Mouse (Mus musculus): ENCODE data around the gene Klhl2. TPM values are rescaled to one million over a fixed set of nuclear protein-coding genes. Genes with fewer than 3 reads are reported as not detected.

Gene Klhl2
- 6.7 TPM for polyA plus RNA-seq (2012; fragmentation: generic; extraction: Trizol)

DNA sequence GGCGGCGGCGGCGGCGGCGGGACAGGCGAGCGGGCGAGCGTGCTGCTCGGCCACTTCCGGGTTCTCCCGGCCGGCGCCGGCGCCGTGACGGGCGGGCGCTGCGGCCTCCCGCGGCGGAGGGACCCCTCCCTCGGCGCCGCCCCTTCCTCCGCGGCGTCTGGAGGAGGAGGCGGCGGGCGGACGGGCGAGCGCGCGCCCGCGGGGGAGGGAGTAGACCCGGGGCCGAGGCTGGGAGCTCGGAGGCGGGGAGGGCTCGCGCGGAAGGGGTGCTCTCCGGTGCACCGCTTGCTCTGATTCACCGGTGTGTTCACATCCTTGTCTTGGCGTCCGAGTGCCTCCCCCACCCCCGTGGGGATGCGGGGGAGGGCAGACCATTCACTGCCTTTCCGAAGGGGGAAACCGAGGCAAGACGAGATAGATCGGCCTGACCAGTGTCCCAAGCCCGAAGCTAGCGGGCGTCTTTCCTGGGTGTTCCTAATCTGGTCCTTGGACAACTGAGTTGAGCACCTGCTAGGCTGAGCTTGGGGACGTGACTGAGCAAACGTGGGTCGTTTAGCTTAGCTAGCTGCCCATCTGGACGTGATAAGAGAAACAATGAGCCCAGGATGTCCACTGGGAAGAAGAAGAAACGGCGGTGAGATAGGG is at the start of gene Klhl2:
Klhl2 (minus strand) TSS at position 121 of the 645 bp plus-strand sequence.
- peak within 1 kb of the TSS; percentile 95 for H3K4me2 ChIP-seq (ENCODE audit: low read depth)
- peaks cover 15% of the 10 kb centered on the region for H3K79me2 ChIP-seq (ENCODE audit: control insufficient read depth, insufficient read depth)
- no peaks in the 10 kb centered on the region for H3K27me3 ChIP-seq (ENCODE audit: control insufficient read depth, insufficient read depth, insufficient read length)
- H3K4me3 ChIP-seq, result peak within 1 kb of the TSS; percentile 55
- TF ChIP-seq POLR2AphosphoS2 (IDR thresholded peaks at IDR 0.05; ENCODE audit: insufficient read length, low read depth) (no peak), E2F4 (IDR thresholded peaks at IDR 0.05; ENCODE audit: insufficient read depth) (no peak), TCF3 (IDR thresholded peaks at IDR 0.05; ENCODE audit: insufficient read length, low read depth) (no peak), POLR2A (IDR thresholded peaks at IDR 0.05; ENCODE audit: insufficient read length, low read depth) (peak; percentile 59), MYOD1 (IDR thresholded peaks at IDR 0.05; ENCODE audit: control insufficient read depth in 1 of 3, insufficient read length in 2 of 3, low read depth in 2 of 3) (no peak), MYOG (IDR thresholded peaks at IDR 0.05; ENCODE audit: control insufficient read depth in 1 of 3, insufficient read depth in 1 of 3, insufficient read length in 2 of 3, low read depth in 2 of 3) (peak in 1 of 3 experiments; percentile 1)
- H3K36me3 ChIP-seq (ENCODE audit: control insufficient read depth, insufficient read depth), result no peaks in the 10 kb centered on the region
- peak within 1 kb of the TSS; percentile 85 for H3ac ChIP-seq (ENCODE audit: control insufficient read depth, insufficient read length)

DNA sequence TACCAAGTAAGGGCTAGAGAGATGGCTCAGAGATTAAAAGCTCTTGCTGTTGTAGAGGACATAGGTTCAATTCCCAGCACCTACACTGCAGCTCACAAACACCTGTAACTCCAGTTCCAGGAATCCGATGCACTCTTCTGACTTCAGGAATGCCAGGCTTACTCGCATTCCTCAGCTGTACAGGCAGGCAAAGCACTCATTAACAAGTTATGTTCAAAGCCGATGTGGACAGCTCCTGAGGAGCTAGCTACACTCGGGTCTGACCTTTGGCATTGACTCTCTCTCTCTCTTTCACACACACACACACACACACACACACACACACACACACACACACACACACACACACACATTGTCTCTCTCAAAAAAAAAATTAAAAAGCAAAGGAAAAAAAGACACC is 48.9 kb upstream of the Klhl2 start:
- Histone ChIP-seq H3K79me2 (ENCODE audit: control insufficient read depth, insufficient read depth) (no peaks in the 10 kb centered on the region), H3K4me2 (ENCODE audit: low read depth) (no peak overlapping the region), H3ac (ENCODE audit: control insufficient read depth, insufficient read length) (no peak overlapping the region), H3K27me3 (ENCODE audit: control insufficient read depth, insufficient read depth, insufficient read length) (no peaks in the 10 kb centered on the region), H3K4me3 (no peak overlapping the region), H3K36me3 (ENCODE audit: control insufficient read depth, insufficient read depth) (no peaks in the 10 kb centered on the region)
- TF ChIP-seq TCF3 (IDR thresholded peaks at IDR 0.05; ENCODE audit: insufficient read length, low read depth) (no peak), MYOG (IDR thresholded peaks at IDR 0.05; ENCODE audit: control insufficient read depth in 1 of 3, insufficient read depth in 1 of 3, insufficient read length in 2 of 3, low read depth in 2 of 3) (no peak), E2F4 (IDR thresholded peaks at IDR 0.05; ENCODE audit: insufficient read depth) (no peak), TCF12 (IDR thresholded peaks at IDR 0.05; ENCODE audit: insufficient read depth, poor library complexity, severe bottlenecking) (no peak), POLR2AphosphoS2 (IDR thresholded peaks at IDR 0.05; ENCODE audit: insufficient read length, low read depth) (no peak), USF1 (IDR thresholded peaks at IDR 0.05; ENCODE audit: low read depth) (no peak), SRF (IDR thresholded peaks at IDR 0.05; ENCODE audit: control insufficient read depth, insufficient read length, low read depth) (no peak), MYOD1 (IDR thresholded peaks at IDR 0.05; ENCODE audit: control insufficient read depth in 1 of 3, insufficient read length in 2 of 3, low read depth in 2 of 3) (no peak), CEBPB (IDR thresholded peaks at IDR 0.05; ENCODE audit: insufficient read depth, poor library complexity, severe bottlenecking) (no peak), MAX (IDR thresholded peaks at IDR 0.05; ENCODE audit: low read depth) (no peak), POLR2A (IDR thresholded peaks at IDR 0.05; ENCODE audit: insufficient read length, low read depth) (no peak), REST (IDR thresholded peaks at IDR 0.05; ENCODE audit: insufficient read depth, insufficient read length) (no peak)

DNA sequence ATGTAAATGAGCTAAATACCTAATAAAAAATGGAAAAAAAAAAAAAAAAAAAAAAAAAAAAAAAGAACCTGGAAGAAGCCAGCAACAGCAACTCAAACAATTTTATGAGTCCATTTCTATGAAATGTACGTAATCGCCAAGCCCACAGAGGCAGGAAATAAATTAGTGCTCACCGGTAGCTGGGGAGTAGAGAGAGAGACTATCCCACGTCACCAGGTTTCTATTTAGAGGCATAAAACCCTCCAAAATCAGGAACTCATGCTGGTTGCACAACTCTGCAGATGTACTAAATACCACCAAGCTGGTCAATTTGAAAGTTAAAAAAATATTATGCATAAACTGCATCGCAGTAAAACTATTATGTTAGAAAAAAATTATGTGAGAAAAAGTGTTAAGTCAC is 46.9 kb upstream of the Klhl2 start:
- no peaks in the 10 kb centered on the region for H3K36me3 ChIP-seq (ENCODE audit: control insufficient read depth, insufficient read depth)
- no peak for TF ChIP-seq USF1 (IDR thresholded peaks at IDR 0.05; ENCODE audit: low read depth)
- TF ChIP-seq MYOG (IDR thresholded peaks at IDR 0.05; ENCODE audit: control insufficient read depth in 1 of 3, insufficient read depth in 1 of 3, insufficient read length in 2 of 3, low read depth in 2 of 3), result no peak
- TF ChIP-seq MAX (IDR thresholded peaks at IDR 0.05; ENCODE audit: low read depth), result no peak
- TF ChIP-seq SRF (IDR thresholded peaks at IDR 0.05; ENCODE audit: control insufficient read depth, insufficient read length, low read depth), result no peak
- no peak for TF ChIP-seq CEBPB (IDR thresholded peaks at IDR 0.05; ENCODE audit: insufficient read depth, poor library complexity, severe bottlenecking)
- TF ChIP-seq POLR2A (IDR thresholded peaks at IDR 0.05; ENCODE audit: insufficient read length, low read depth), result no peak
- no peak for TF ChIP-seq MYOD1 (IDR thresholded peaks at IDR 0.05; ENCODE audit: control insufficient read depth in 1 of 3, insufficient read length in 2 of 3, low read depth in 2 of 3)
- TF ChIP-seq E2F4 (IDR thresholded peaks at IDR 0.05; ENCODE audit: insufficient read depth), result no peak
- TF ChIP-seq TCF3 (IDR thresholded peaks at IDR 0.05; ENCODE audit: insufficient read length, low read depth), result no peak
- no peak for TF ChIP-seq REST (IDR thresholded peaks at IDR 0.05; ENCODE audit: insufficient read depth, insufficient read length)
- TF ChIP-seq TCF12 (IDR thresholded peaks at IDR 0.05; ENCODE audit: insufficient read depth, poor library complexity, severe bottlenecking), result no peak
- no peak for TF ChIP-seq POLR2AphosphoS2 (IDR thresholded peaks at IDR 0.05; ENCODE audit: insufficient read length, low read depth)

DNA sequence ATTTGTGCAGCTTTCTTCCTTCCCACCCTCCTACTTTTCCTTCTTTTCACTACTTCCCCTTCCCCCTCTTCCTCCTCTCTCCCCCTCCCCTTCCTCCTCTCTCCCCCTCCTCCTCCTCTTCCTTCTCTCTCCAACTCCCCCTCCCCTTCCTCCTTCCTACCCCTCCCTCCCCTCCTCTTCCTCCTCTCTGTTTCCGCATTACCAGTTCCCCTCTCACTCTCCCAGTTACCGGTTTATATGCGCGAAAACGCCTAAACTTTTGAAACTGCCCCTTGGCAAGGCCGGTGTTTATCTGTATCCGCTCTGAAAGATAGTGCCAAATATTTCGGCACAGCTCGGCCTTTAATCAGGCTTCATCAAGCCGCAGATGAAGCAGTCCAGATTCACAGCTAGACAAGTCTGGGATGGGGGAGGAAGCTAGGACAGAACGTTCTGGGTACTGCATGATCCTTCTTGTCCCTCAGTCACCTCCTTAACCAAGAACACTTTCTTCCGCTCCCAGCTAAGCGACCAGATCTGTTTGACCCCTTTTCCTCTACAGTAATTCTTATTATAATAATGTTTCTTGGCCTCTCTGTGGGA is 30.9 kb upstream of the Klhl2 start:
- Histone ChIP-seq H3K4me3 (no peak overlapping the region), H3K79me2 (ENCODE audit: control insufficient read depth, insufficient read depth) (no peaks in the 10 kb centered on the region)

More for the DNA sequence above, 46.9 kb upstream of the Klhl2 start:
- no peaks in the 10 kb centered on the region for H3K27me3 ChIP-seq (ENCODE audit: control insufficient read depth, insufficient read depth, insufficient read length)
- H3K79me2 ChIP-seq (ENCODE audit: control insufficient read depth, insufficient read depth), result no peaks in the 10 kb centered on the region
- H3K4me2 ChIP-seq (ENCODE audit: low read depth), result no peak overlapping the region
- no peak overlapping the region for H3K4me3 ChIP-seq
- H3ac ChIP-seq (ENCODE audit: control insufficient read depth, insufficient read length), result no peak overlapping the region

More for the DNA sequence above, 30.9 kb upstream of the Klhl2 start:
- Histone ChIP-seq H3ac (ENCODE audit: control insufficient read depth, insufficient read length) (no peak overlapping the region), H3K36me3 (ENCODE audit: control insufficient read depth, insufficient read depth) (no peaks in the 10 kb centered on the region), H3K4me2 (ENCODE audit: low read depth) (no peak overlapping the region), H3K27me3 (ENCODE audit: control insufficient read depth, insufficient read depth, insufficient read length) (no peaks in the 10 kb centered on the region)
- no peak for TF ChIP-seq TCF3 (IDR thresholded peaks at IDR 0.05; ENCODE audit: insufficient read length, low read depth)
- TF ChIP-seq USF1 (IDR thresholded peaks at IDR 0.05; ENCODE audit: low read depth), result no peak
- TF ChIP-seq CEBPB (IDR thresholded peaks at IDR 0.05; ENCODE audit: insufficient read depth, poor library complexity, severe bottlenecking), result no peak
- TF ChIP-seq MYOG (IDR thresholded peaks at IDR 0.05; ENCODE audit: control insufficient read depth in 1 of 3, insufficient read depth in 1 of 3, insufficient read length in 2 of 3, low read depth in 2 of 3), result no peak
- TF ChIP-seq POLR2A (IDR thresholded peaks at IDR 0.05; ENCODE audit: insufficient read length, low read depth), result no peak
- TF ChIP-seq SRF (IDR thresholded peaks at IDR 0.05; ENCODE audit: control insufficient read depth, insufficient read length, low read depth), result no peak
- no peak for TF ChIP-seq POLR2AphosphoS2 (IDR thresholded peaks at IDR 0.05; ENCODE audit: insufficient read length, low read depth)
